Mouse (Mus musculus) retina, postnatal 7 days (tissue): Measurements from ENCODE around the gene Eml3.

Experiments
- DNase-seq: peaks from one replicate; pipeline ENCODE4 v3.0.0-alpha.2; 2012; ENCODE audit warnings: low read depth, low spot score

The Eml3 gene

GRCm38 (mm10) chr19:8988346-8989065 is 59.2 kb downstream of the Eml3 start:
- DNase-seq = no peak

- DNase-seq = no peak
These were observed 59.8 kb downstream of the Eml3 start, which contains the start of gene Ahnak for GRCm38 (mm10) chr19:8989066-8989566. Ahnak (plus strand) TSS chr19:8989284.

GRCm38 (mm10) chr19:8989567-8990431 is 60.4 kb downstream of the Eml3 start:
- no peak for DNase-seq

- no peak for DNase-seq
These were observed 61.2 kb downstream of the Eml3 start for GRCm38 (mm10) chr19:8990432-8991102.
